Comparison of ENCODE assay signal across 6 mouse cellular contexts in the genomic region with DNA sequence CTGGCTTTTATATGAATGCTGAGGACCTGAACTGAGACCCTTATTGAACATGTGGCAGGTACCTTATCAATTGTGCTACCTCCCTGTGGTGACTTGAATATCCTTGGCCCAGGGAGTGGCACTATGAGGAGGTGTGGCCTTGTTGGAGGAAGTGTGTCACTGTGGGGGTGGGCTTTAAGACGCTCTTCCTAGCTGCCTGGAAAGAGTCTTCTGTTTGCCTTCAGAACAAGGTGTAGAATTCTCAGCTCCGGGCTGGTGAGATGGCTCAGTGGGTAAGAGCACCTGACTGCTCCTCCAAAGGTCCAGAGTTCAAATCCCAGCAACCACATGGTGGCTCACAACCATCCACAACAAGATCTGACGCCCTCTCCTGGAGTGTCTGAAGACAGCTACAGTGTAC.
DNase-seq lines count a peak whose midpoint lies in the region.

No protein-coding gene starts in this region.

- DNase-seq in 416B (ENCODE audit: low read depth) (peak; percentile 34), ES-CJ7 (ENCODE audit: low read depth, low spot score) (peak; percentile 60), ZHBTc4 (ENCODE audit: low read depth, low spot score) (peak; percentile 51)
- DNase-seq in cerebellum, adult 9-10 months = peak; percentile 34
- DNase-seq in induced T-regulatory cell, adult 2 months (ENCODE audit: low read depth) = peak; percentile 18
- peak; percentile 29 for DNase-seq in kidney, adult 9 months

Comparison
In these comparisons a context has a peak if more than half of its experiments do, and no peak if none do; other contexts are left out.
1. Peak in every context shown above with its lines: DNase-seq.